Mouse (Mus musculus) heart, embryonic 10.5 days (tissue): Measurements from ENCODE around the gene Wdr78. TPM values are rescaled to one million over a fixed set of nuclear protein-coding genes. Genes with fewer than 3 reads are reported as not detected.

Source experiments
- DNase-seq: peaks from one replicate; pipeline ENCODE4 v3.0.0-alpha.2; 2017; ENCODE audit warnings: low spot score
- H3K27ac ChIP-seq: fragments of 300-500 bp; sonication (generic); 2 replicates; pipeline ENCODE4 v1.5.1; 2016; ENCODE audit warnings: mild to moderate bottlenecking
- H3K27me3 ChIP-seq: fragments of 300-500 bp; sonication (generic); 2 replicates; pipeline ENCODE4 v1.6.1; 2016; ENCODE audit warnings: mild to moderate bottlenecking; ENCODE audit not compliant: poor library complexity, insufficient read depth, severe bottlenecking
- H3K36me3 ChIP-seq: fragments of 300-500 bp; sonication (generic); 2 replicates; pipeline ENCODE4 v1.6.1; 2016; ENCODE audit warnings: mild to moderate bottlenecking, moderate library complexity
- H3K4me1 ChIP-seq: fragments of 300-500 bp; sonication (generic); 2 replicates; pipeline ENCODE4 v1.6.1; 2016; ENCODE audit warnings: mild to moderate bottlenecking
- H3K4me3 ChIP-seq: fragments of 300-500 bp; sonication (generic); 2 replicates; pipeline ENCODE4 v1.5.1; 2016; ENCODE audit warnings: mild to moderate bottlenecking, moderate library complexity
- H3K9me3 ChIP-seq: fragments of 300-500 bp; sonication (generic); 2 replicates; pipeline ENCODE4 v1.6.1; 2016; ENCODE audit warnings: mild to moderate bottlenecking, moderate library complexity
- WGBS: fragments of 180-500 bp; shearing (Covaris S2); methylation state at CpG from one replicate; pipeline ENCODE4 v1.1.7; 2016; 5-methylcytosine and 5-hydroxymethylcytosine counted together
- polyA plus RNA-seq: library from polyadenylated mRNA; unstranded; fragments of >200 nt; fragmentation: Nextera tagmentation; extraction: Ambion mirVana; gene quantifications from 2 replicates; pipeline ENCODE4 v1.2.1, GENCODE M21; 2016

Gene Wdr78
- polyA plus RNA-seq, 1 experiment from 2014 or later, result 2.5 TPM

GRCm38 (mm10) chr4:102990595-102991340 lies 123.6 kb downstream of the Wdr78 start:
- H3K27ac ChIP-seq, result no peak overlapping the region
- WGBS, result 81% methylated on average over 11 of the region's 11 CpGs
- no peak for DNase-seq

GRCm38 (mm10) chr4:102990016-102990415 lies 124.3 kb downstream of the Wdr78 start:
- Histone ChIP-seq H3K4me3 (no peak overlapping the region), H3K4me1 (0 out of 2 replicates have a peak, but pooled peaks cover 3% of the 10 kb centered on the region), H3K36me3 (no peaks in the 10 kb centered on the region), H3K27ac (no peak overlapping the region), H3K27me3 (no peaks in the 10 kb centered on the region), H3K9me3 (no peaks in the 10 kb centered on the region)
- DNase-seq, result no peak
- WGBS, result 65% methylated on average over 4 of the region's 4 CpGs

More at GRCm38 (mm10) chr4:102990595-102991340, 123.6 kb downstream of the Wdr78 start:
- Histone ChIP-seq H3K4me3 (no peak overlapping the region), H3K27me3 (no peaks in the 10 kb centered on the region), H3K36me3 (no peaks in the 10 kb centered on the region), H3K4me1 (0 out of 2 replicates have a peak, but pooled peaks cover 3% of the 10 kb centered on the region), H3K9me3 (no peaks in the 10 kb centered on the region)

DNA sequence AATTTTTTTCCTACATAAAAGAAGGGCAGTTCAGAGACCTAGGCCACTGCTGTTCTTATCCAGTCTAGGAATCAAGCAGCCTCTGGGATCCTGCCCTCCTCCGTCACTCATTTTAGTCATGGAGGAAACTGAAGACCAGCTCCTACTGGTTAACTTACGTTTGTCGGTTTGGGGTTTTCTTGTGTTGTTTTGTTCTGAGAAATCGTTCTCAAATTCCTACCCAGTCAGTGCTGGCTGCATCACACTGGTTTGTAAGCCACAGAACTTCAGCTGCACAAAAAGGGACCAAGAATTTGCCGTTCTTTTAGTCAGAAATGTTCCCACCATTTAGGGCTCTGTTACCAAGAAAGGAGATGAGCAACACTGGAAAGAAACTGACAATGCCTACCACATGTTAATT lies 125.0 kb downstream of the Wdr78 start:
- H3K27ac ChIP-seq, result no peak overlapping the region
- no peaks in the 10 kb centered on the region for H3K36me3 ChIP-seq
- H3K27me3 ChIP-seq, result no peaks in the 10 kb centered on the region
- DNase-seq, result no peak
- 76% methylated on average over 5 of the region's 5 CpGs for WGBS
- no peak overlapping the region for H3K4me3 ChIP-seq
- no peaks in the 10 kb centered on the region for H3K9me3 ChIP-seq
- 0 out of 2 replicates have a peak, but pooled peaks cover 3% of the 10 kb centered on the region for H3K4me1 ChIP-seq

- WGBS, result 56% methylated on average over 6 of the region's 6 CpGs
- H3K36me3 ChIP-seq, result no peaks in the 10 kb centered on the region
- no peaks in the 10 kb centered on the region for H3K9me3 ChIP-seq
- no peak overlapping the region for H3K27ac ChIP-seq
- no peak for DNase-seq
- 0 out of 2 replicates have a peak, but pooled peaks cover 3% of the 10 kb centered on the region for H3K4me1 ChIP-seq
- no peak overlapping the region for H3K4me3 ChIP-seq
- H3K27me3 ChIP-seq, result no peaks in the 10 kb centered on the region
Observed at GRCm38 (mm10) chr4:102988526-102988925, 125.8 kb downstream of the Wdr78 start.

Other genes starting within 250 kb of the Wdr78 start
- gene Tctex1d1, start 135.9 kb downstream of the Wdr78 start, polyA plus RNA-seq, result 0.38 TPM in 1 of 2 replicates, not detected in the other
- gene Insl5, start 87.7 kb downstream of the Wdr78 start, polyA plus RNA-seq, result not detected in 2 replicates
- gene Mier1, start 165 bp downstream of the Wdr78 start, polyA plus RNA-seq, result 26.6 and 31.6 TPM in 2 replicates
- 7.5 and 9.3 TPM in 2 replicates for gene Slc35d1, start 100.6 kb upstream of the Wdr78 start, polyA plus RNA-seq
- not detected in 2 replicates for gene 4921539E11Rik, start 176.3 kb upstream of the Wdr78 start, polyA plus RNA-seq
- gene Oma1, start 199.3 kb upstream of the Wdr78 start, polyA plus RNA-seq, result 22.9 and 23.7 TPM in 2 replicates